Comparison of ENCODE assay signal across 9 mouse cellular contexts in the genomic region with DNA sequence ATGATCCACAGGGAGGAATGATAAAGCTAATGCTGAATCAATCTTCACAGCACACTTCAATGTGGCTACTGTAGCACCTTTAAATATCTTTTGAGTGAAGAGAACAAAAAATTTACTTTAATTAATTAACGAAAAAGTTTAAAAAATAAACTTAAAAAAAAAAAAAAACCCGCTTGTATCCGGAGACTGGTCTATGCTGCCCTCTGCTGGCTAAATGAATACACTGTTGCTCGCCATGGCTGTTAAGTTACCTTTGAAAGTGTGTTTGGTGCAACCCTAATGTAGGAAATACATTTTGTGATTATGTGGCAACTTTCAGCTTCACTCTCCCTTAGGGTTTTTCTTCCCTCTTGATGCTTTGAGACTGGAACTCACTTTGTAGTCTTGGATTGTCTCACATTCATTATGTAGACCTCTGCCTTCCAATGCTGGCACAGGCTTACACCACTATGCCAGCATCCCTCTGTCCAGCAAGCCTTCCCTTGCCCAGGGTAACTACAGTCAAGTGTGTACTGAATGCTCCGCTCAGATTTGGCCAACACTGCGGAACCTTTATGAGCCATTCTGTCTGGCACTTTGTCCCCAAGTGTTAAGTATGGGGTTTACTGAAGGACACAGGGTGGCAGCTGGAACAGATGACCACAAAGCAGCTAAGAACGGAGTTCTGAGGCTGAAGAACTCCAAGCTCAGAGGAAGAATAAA. TPM values are rescaled to one million over a fixed set of nuclear protein-coding genes. Genes with fewer than 3 reads are reported as not detected.
A peak's percentile ranks its signal among the peaks of the same experiment; 100 is the strongest.
DNase-seq lines count a peak whose midpoint lies in the region; ATAC-seq and TF ChIP-seq lines count a peak whose summit lies in the region.
"Had no signal": no experiment of that assay in that cellular context is flagged by ENCODE, and none has a peak within 500 bp of the region (broad histone marks: within the 10 kb centered on the region; RNA-seq: fewer than 3 reads in every experiment).

No protein-coding gene starts in this region.

- no peaks in the 10 kb centered on the region for H3K27me3 ChIP-seq in embryonic facial prominence, embryonic 11.5 days (ENCODE audit: control insufficient read depth, insufficient read depth, low read length)
- H3K27me3 ChIP-seq in embryonic facial prominence, embryonic 10.5 days (replicated peaks; ENCODE audit: low read depth, poor library complexity, severe bottlenecking): no peaks in the 10 kb centered on the region
- H3K27me3 ChIP-seq in midbrain, embryonic 11.5 days (ENCODE audit: control insufficient read depth, insufficient read depth, low read length): no peaks in the 10 kb centered on the region
- H3K27me3 ChIP-seq in midbrain, embryonic 13.5 days: no peaks in the 10 kb centered on the region
- H3K27me3 ChIP-seq in liver, embryonic 14.5 days (ENCODE audit: control insufficient read depth, insufficient read depth, low read length): no peaks in the 10 kb centered on the region
- H3K27me3 ChIP-seq: neural tube, embryonic 12.5 days had no signal

- H3K4me2 ChIP-seq in embryonic facial prominence, embryonic 11.5 days (ENCODE audit: low read depth, low read length): no peak overlapping the region
- no peak overlapping the region for H3K4me2 ChIP-seq in midbrain, embryonic 11.5 days
- H3K4me2 ChIP-seq in midbrain, embryonic 13.5 days (replicated peaks): no peak overlapping the region
- H3K4me2 ChIP-seq in liver, embryonic 14.5 days (ENCODE audit: low read depth): no peak overlapping the region
- H3K4me2 ChIP-seq: neural tube, embryonic 12.5 days had no signal

- no peak for TF ChIP-seq EP300 in liver, embryonic 14.5 days (IDR thresholded peaks at IDR 0.05; ENCODE audit: low read depth)

- H3K27ac ChIP-seq in embryonic facial prominence, embryonic 11.5 days (replicated peaks; ENCODE audit: low read depth, low read length): no peak overlapping the region
- H3K27ac ChIP-seq in embryonic facial prominence, embryonic 10.5 days (replicated peaks): no peak overlapping the region
- H3K27ac ChIP-seq in midbrain, embryonic 11.5 days (ENCODE audit: low read depth, low read length): no peak overlapping the region
- no peak overlapping the region for H3K27ac ChIP-seq in midbrain, embryonic 13.5 days
- H3K27ac ChIP-seq in liver, embryonic 14.5 days: no peak overlapping the region
- H3K27ac ChIP-seq: neural tube, embryonic 12.5 days had no signal

- no peak overlapping the region for H3K4me3 ChIP-seq in embryonic facial prominence, embryonic 11.5 days (ENCODE audit: low read depth, low read length)
- H3K4me3 ChIP-seq in embryonic facial prominence, embryonic 10.5 days: no peak overlapping the region
- H3K4me3 ChIP-seq in midbrain, embryonic 11.5 days (ENCODE audit: low read depth, low read length): no peak overlapping the region
- no peak overlapping the region for H3K4me3 ChIP-seq in midbrain, embryonic 13.5 days (replicated peaks)
- H3K4me3 ChIP-seq in liver, embryonic 14.5 days (ENCODE audit: insufficient read depth in 1 of 2, low read depth in 2 of 2, low read length in 2 of 2): no peak overlapping the region
- H3K4me3 ChIP-seq: neural tube, embryonic 12.5 days had no signal

- no peaks in the 10 kb centered on the region for H3K9me3 ChIP-seq in embryonic facial prominence, embryonic 11.5 days (replicated peaks; ENCODE audit: control insufficient read depth, low read length)
- H3K9me3 ChIP-seq in embryonic facial prominence, embryonic 10.5 days: no peaks in the 10 kb centered on the region
- no peaks in the 10 kb centered on the region for H3K9me3 ChIP-seq in midbrain, embryonic 11.5 days (ENCODE audit: control insufficient read depth, low read length)
- H3K9me3 ChIP-seq in midbrain, embryonic 13.5 days: no peaks in the 10 kb centered on the region
- no peaks in the 10 kb centered on the region for H3K9me3 ChIP-seq in liver, embryonic 14.5 days (ENCODE audit: control insufficient read depth, low read length)
- H3K9me3 ChIP-seq: neural tube, embryonic 12.5 days had no signal

- no peaks in the 10 kb centered on the region for H3K36me3 ChIP-seq in embryonic facial prominence, embryonic 11.5 days (replicated peaks; ENCODE audit: control insufficient read depth, insufficient read depth, low read depth, low read length)
- H3K36me3 ChIP-seq in embryonic facial prominence, embryonic 10.5 days (replicated peaks): no peaks in the 10 kb centered on the region
- H3K36me3 ChIP-seq in midbrain, embryonic 11.5 days (ENCODE audit: control insufficient read depth, insufficient read depth, low read length): no peaks in the 10 kb centered on the region
- no peaks in the 10 kb centered on the region for H3K36me3 ChIP-seq in midbrain, embryonic 13.5 days
- H3K36me3 ChIP-seq in liver, embryonic 14.5 days (replicated peaks; ENCODE audit: control insufficient read depth, insufficient read depth, low read depth): no peaks in the 10 kb centered on the region
- H3K36me3 ChIP-seq: neural tube, embryonic 12.5 days had no signal

- H3K9ac ChIP-seq in embryonic facial prominence, embryonic 11.5 days (replicated peaks; ENCODE audit: low read length): no peak overlapping the region
- no peak overlapping the region for H3K9ac ChIP-seq in midbrain, embryonic 11.5 days (ENCODE audit: low read length)
- no peak overlapping the region for H3K9ac ChIP-seq in midbrain, embryonic 13.5 days (replicated peaks)
- H3K9ac ChIP-seq in liver, embryonic 14.5 days (replicated peaks): no peak overlapping the region
- H3K9ac ChIP-seq: neural tube, embryonic 12.5 days had no signal

- WGBS in embryonic facial prominence, embryonic 11.5 days: 26% methylated on average over 7 of the region's 7 CpGs
- WGBS in embryonic facial prominence, embryonic 10.5 days: 24% methylated on average over 7 of the region's 7 CpGs
- WGBS in midbrain, embryonic 11.5 days: 21% methylated on average over 7 of the region's 7 CpGs
- WGBS in midbrain, embryonic 13.5 days: 22% methylated on average over 7 of the region's 7 CpGs
- WGBS in liver, embryonic 14.5 days (ENCODE audit: insufficient replicate concordance): 17% methylated on average over 7 of the region's 7 CpGs

- no peak for ATAC-seq in embryonic facial prominence, embryonic 11.5 days (replicated peaks; ENCODE audit: insufficient number of reproducible peaks, low FRiP score, low TSS enrichment, low read depth)
- no peak for ATAC-seq in midbrain, embryonic 11.5 days (ENCODE audit: low FRiP score)
- no peak for ATAC-seq in midbrain, embryonic 13.5 days
- ATAC-seq in activated CD4-positive, CD25-positive, alpha-beta regulatory T cell, adult 4 months: peak; percentile 24
- ATAC-seq in granulocyte monocyte progenitor cell, adult 5-6 weeks (replicated peaks; ENCODE audit: poor library complexity, severe bottlenecking): peak; percentile 67
- no peak for ATAC-seq in liver, embryonic 14.5 days (ENCODE audit: insufficient read depth)

- DNase-seq in embryonic facial prominence, embryonic 11.5 days (ENCODE audit: low spot score): peak; percentile 74
- DNase-seq in embryonic facial prominence, embryonic 10.5 days (ENCODE audit: low spot score): no peak
- DNase-seq in midbrain, embryonic 11.5 days (ENCODE audit: low spot score, missing footprints): peak; percentile 92
- no peak for DNase-seq in liver, embryonic 14.5 days (ENCODE audit: low read depth in 3 of 3, low spot score in 3 of 3)
- peak; percentile 75 for DNase-seq in thymus, postnatal 25 days

- H3K4me1 ChIP-seq in embryonic facial prominence, embryonic 11.5 days (ENCODE audit: control insufficient read depth, insufficient read depth, low read length): no peaks in the 10 kb centered on the region; the same call in 1 of the 2 replicates
- H3K4me1 ChIP-seq in embryonic facial prominence, embryonic 10.5 days: peaks cover 27% of the 10 kb centered on the region
- no peaks in the 10 kb centered on the region for H3K4me1 ChIP-seq in midbrain, embryonic 11.5 days (ENCODE audit: control insufficient read depth, insufficient read depth, low read length)
- peaks cover 6% of the 10 kb centered on the region for H3K4me1 ChIP-seq in midbrain, embryonic 13.5 days (replicated peaks)
- peaks cover 0 to 4% of the 10 kb centered on the region in 2 experiments; a peak in 1 of 4 replicates for H3K4me1 ChIP-seq in liver, embryonic 14.5 days (replicated peaks; ENCODE audit: control insufficient read depth in 2 of 2, insufficient read depth in 2 of 2, low read length in 1 of 2)
- H3K4me1 ChIP-seq: neural tube, embryonic 12.5 days had no signal

- TF ChIP-seq CTCF in liver, embryonic 14.5 days (IDR thresholded peaks at IDR 0.05; ENCODE audit: low read depth): peak; percentile 72

RNA-seq across cellular contexts. Expression of gene Cyth1, which starts 27.7 kb away (rescaled TPM):
- 10.3 and 11.4 TPM in 2 replicates for polyA plus RNA-seq in embryonic facial prominence, embryonic 11.5 days (2014; fragmentation: Nextera tagmentation; extraction: Ambion mirVana)
- polyA plus RNA-seq in embryonic facial prominence, embryonic 10.5 days (2016; fragmentation: Nextera tagmentation; extraction: Ambion mirVana): 15.5 and 15.8 TPM in 2 replicates
- polyA plus RNA-seq in midbrain, embryonic 11.5 days (2014; fragmentation: Nextera tagmentation; extraction: Ambion mirVana): 12.3 and 12.8 TPM in 2 replicates
- 22.3 and 30.7 TPM in 2 replicates for polyA plus RNA-seq in midbrain, embryonic 13.5 days (2015; fragmentation: Nextera tagmentation; extraction: Ambion mirVana)
- polyA plus RNA-seq in activated CD4-positive, CD25-positive, alpha-beta regulatory T cell, adult 4 months (2017; shearing (Covaris generic)): 10 to 100 TPM; 50.1 to 73.2 TPM
- 24.9 and 27.7 TPM in 2 replicates for total RNA-seq in granulocyte monocyte progenitor cell, adult 5-6 weeks (2014; fragmentation: Nextera tagmentation)
- 38.6 and 43.6 TPM in 2 replicates for total RNA-seq in granulocyte monocyte progenitor cell, adult 5-6 weeks (2017)
- polyA plus RNA-seq in liver, embryonic 14.5 days (2012; rRNA removed): 2.1 and 2.7 TPM in 2 replicates
- 1.7 and 1.9 TPM in 2 replicates for polyA plus RNA-seq in liver, embryonic 14.5 days (2014; fragmentation: Nextera tagmentation; extraction: Ambion mirVana)

Comparison
In these comparisons a context has a peak if more than half of its experiments do, and no peak if none do; other contexts are left out.
1. DNase-seq: peak in embryonic facial prominence, embryonic 11.5 days (single experiment), midbrain, embryonic 11.5 days (single experiment) and thymus, postnatal 25 days (single experiment); none in embryonic facial prominence, embryonic 10.5 days (single experiment) and liver, embryonic 14.5 days (0 of 3).
2. ATAC-seq: peak in activated CD4-positive, CD25-positive, alpha-beta regulatory T cell, adult 4 months (single experiment) and granulocyte monocyte progenitor cell, adult 5-6 weeks (single experiment); none in embryonic facial prominence, embryonic 11.5 days (single experiment), midbrain, embryonic 11.5 days (single experiment), midbrain, embryonic 13.5 days (single experiment) and liver, embryonic 14.5 days (single experiment).